Mouse (Mus musculus): ENCODE results near the gene Kcnq2. TPM values are rescaled to one million over a fixed set of nuclear protein-coding genes. Genes with fewer than 3 reads are reported as not detected.

Kcnq2 gene
- polyA plus RNA-seq, 1 experiment from 2014 or later = 0.16 TPM

DNA sequence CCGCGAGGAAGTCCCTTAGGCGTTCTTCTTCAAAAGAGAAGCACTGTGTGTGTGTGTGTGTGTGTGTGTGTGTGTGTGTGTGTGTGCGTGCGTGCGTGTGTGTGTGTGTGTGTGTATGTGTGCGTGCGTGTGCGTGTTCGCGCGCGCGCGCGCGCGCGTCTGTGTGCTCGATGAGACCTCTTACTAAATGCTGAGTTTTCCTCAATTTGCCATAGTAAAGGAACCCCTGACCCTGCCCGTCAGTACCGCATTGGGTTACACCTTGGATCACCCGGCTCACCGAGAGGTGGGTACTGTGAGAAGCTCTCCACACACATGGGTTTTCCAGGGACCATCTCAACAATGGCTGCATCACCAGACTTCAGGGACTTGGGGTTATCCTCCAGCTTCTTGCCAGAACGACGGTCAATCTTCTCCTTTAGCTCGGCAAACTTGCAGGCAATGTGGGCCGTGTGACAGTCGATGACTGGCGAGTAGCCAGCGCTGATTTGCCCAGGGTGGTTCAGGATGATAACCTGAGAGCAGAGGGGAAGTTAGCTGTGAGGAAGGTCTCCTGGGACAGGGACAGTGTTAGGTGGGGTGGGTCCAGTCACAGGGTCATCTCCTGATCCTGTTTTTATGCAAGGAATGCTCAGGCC is 13.3 kb upstream of the Kcnq2 start:
- WGBS = 12% methylated on average over 28 of the region's 31 CpGs
- no peak for ATAC-seq (ENCODE audit: low FRiP score, low TSS enrichment)
- Histone ChIP-seq H3K4me3 (ENCODE audit: low read length) (peak overlapping the region; percentile 46), H3K9me3 (ENCODE audit: low read length) (no peaks in the 10 kb centered on the region), H3K36me3 (ENCODE audit: insufficient read depth, low read length) (no peaks in the 10 kb centered on the region), H3K27ac (ENCODE audit: low read length) (no peak overlapping the region), H3K9ac (replicated peaks; ENCODE audit: low read length) (no peak overlapping the region), H3K27me3 (ENCODE audit: insufficient read depth, low read length) (peaks cover 26% of the 10 kb centered on the region), H3K4me1 (ENCODE audit: insufficient read depth, low read length) (peaks cover 8% of the 10 kb centered on the region; the same call in 1 of the 2 replicates), H3K4me2 (replicated peaks; ENCODE audit: low read depth, low read length) (peak overlapping the region; percentile 64)

DNA sequence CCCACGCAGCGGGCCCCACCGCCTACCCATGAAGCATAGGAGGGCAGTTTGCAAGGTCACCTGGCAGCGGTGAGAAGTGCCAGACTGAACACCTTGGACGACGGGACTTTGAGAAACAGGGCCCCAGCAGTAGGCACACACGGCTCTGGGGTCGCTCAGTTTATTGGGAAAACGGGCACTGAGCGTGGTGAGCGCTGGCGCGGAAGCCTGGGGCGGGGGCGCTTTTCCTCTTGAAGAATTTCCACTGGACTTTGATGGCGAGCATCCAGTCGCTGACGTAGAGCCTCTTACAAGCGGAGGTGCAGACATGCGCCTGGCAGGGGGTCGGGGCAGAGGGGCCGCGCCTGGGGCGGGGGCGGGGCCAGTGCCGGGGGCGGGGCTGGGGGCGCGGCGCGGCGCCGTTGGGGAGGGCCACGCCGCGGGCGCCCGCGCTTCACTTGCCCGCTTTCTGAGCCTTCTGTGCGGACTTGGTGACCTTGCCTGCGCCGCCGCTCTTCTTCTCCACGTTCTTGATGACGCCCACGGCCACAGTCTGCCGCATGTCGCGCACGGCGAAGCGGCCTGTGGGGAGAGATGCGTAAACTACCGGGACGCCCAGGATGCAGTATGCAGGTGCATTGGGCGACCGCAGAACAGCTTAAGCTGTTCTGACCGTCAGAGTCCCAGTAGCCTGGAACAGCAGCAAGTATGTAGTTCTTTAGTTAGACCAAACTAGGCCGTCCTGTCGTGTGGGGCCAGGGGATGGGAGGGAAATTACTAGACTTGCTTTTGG is 12.6 kb upstream of the Kcnq2 start:
- ATAC-seq (ENCODE audit: low FRiP score, low TSS enrichment) = peak; percentile 29; the same call in 1 of the 2 replicates
- Histone ChIP-seq H3K36me3 (ENCODE audit: insufficient read depth, low read length) (no peaks in the 10 kb centered on the region), H3K9ac (replicated peaks; ENCODE audit: low read length) (0 out of 2 replicates have a peak overlapping the region, but pooled peaks have one; percentile 36), H3K4me2 (replicated peaks; ENCODE audit: low read depth, low read length) (peak overlapping the region; percentile 64), H3K27me3 (ENCODE audit: insufficient read depth, low read length) (peaks cover 26% of the 10 kb centered on the region), H3K4me3 (ENCODE audit: low read length) (peak overlapping the region; percentile 46), H3K9me3 (ENCODE audit: low read length) (no peaks in the 10 kb centered on the region), H3K4me1 (ENCODE audit: insufficient read depth, low read length) (peaks cover 8% of the 10 kb centered on the region; the same call in 1 of the 2 replicates), H3K27ac (ENCODE audit: low read length) (no peak overlapping the region)
- WGBS = under 1% methylated on average over 61 of the region's 61 CpGs

DNA sequence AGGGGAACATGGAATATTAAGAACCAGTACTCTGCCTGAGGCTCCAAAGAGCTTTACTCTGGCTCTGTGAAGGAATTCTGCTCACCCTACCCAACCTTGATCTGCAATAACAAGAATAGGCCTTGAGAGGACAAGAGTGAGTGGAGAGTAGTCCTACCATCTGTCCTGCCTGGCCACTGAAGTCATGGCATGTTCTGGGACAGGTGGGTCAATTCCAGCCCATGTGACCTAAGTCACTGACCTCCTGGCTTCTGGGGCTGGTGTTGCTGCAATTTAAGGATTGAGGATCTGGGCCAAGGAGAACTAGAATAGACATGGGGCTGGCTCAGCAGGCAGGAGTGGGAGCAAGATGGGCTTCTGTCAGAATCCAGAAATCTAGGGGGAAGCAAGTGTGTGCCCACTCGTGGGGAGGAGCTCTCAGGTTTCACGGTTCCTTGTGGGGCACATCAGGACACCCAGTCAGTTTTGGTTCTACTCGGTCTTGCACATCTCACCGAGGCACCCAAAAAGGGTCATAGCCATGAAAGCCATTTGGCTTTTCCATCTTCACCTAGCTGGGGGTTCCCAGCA is 12.0 kb upstream of the Kcnq2 start:
- H3K27me3 ChIP-seq (ENCODE audit: insufficient read depth, low read length) = peaks cover 26% of the 10 kb centered on the region
- no peak for ATAC-seq (ENCODE audit: low FRiP score, low TSS enrichment)
- WGBS = 55% methylated on average over 4 of the region's 4 CpGs

DNA sequence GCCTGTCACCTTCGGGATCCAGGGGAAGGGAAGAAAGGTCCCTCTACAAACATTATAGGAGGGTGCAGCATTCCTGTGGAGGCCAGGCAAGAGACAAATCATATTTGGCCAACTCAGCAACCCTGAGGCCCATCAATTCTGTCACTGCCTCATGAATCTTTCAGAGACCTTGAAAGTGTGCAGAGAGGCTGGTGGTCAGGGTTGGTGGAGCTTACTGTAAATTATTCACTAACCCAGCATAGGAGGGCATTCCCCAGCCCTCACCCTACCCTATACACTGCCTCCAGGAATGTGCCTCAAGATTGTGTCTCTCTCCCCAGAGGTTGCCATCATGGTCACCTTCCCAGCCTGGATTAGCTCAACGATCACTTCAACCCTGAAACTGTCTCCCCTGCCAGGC is 9.6 kb upstream of the Kcnq2 start:
- peaks cover 8% of the 10 kb centered on the region; the same call in 1 of the 2 replicates for H3K4me1 ChIP-seq (ENCODE audit: insufficient read depth, low read length)
- peak; percentile 86 for ATAC-seq (ENCODE audit: low FRiP score, low TSS enrichment)
- H3K36me3 ChIP-seq (ENCODE audit: insufficient read depth, low read length) = no peaks in the 10 kb centered on the region
- no peak overlapping the region for H3K4me2 ChIP-seq (replicated peaks; ENCODE audit: low read depth, low read length)
- no peak overlapping the region for H3K4me3 ChIP-seq (ENCODE audit: low read length)
- peaks cover 20% of the 10 kb centered on the region for H3K27me3 ChIP-seq (ENCODE audit: insufficient read depth, low read length)
- no peak overlapping the region for H3K27ac ChIP-seq (ENCODE audit: low read length)
- 68% methylated on average over 2 of the region's 2 CpGs for WGBS
- H3K9ac ChIP-seq (replicated peaks; ENCODE audit: low read length) = no peak overlapping the region
- no peaks in the 10 kb centered on the region for H3K9me3 ChIP-seq (ENCODE audit: low read length)

More for the DNA sequence above, 12.0 kb upstream of the Kcnq2 start:
- Histone ChIP-seq H3K4me1 (ENCODE audit: insufficient read depth, low read length) (peaks cover 8% of the 10 kb centered on the region; the same call in 1 of the 2 replicates), H3K4me2 (replicated peaks; ENCODE audit: low read depth, low read length) (peak overlapping the region; percentile 64), H3K9ac (replicated peaks; ENCODE audit: low read length) (no peak overlapping the region), H3K4me3 (ENCODE audit: low read length) (no peak overlapping the region), H3K27ac (ENCODE audit: low read length) (no peak overlapping the region), H3K9me3 (ENCODE audit: low read length) (no peaks in the 10 kb centered on the region), H3K36me3 (ENCODE audit: insufficient read depth, low read length) (no peaks in the 10 kb centered on the region)

GRCm38 (mm10) chr2:181143509-181144276 is 8.6 kb upstream of the Kcnq2 start:
- Histone ChIP-seq H3K27ac (ENCODE audit: low read length) (no peak overlapping the region), H3K27me3 (ENCODE audit: insufficient read depth, low read length) (peaks cover 10% of the 10 kb centered on the region), H3K9me3 (ENCODE audit: low read length) (no peaks in the 10 kb centered on the region), H3K36me3 (ENCODE audit: insufficient read depth, low read length) (no peaks in the 10 kb centered on the region), H3K4me1 (ENCODE audit: insufficient read depth, low read length) (peaks cover 8% of the 10 kb centered on the region; the same call in 1 of the 2 replicates), H3K9ac (replicated peaks; ENCODE audit: low read length) (no peak overlapping the region), H3K4me2 (replicated peaks; ENCODE audit: low read depth, low read length) (no peak overlapping the region), H3K4me3 (ENCODE audit: low read length) (no peak overlapping the region)
- WGBS = 66% methylated on average over 2 of the region's 2 CpGs
- no peak for ATAC-seq (ENCODE audit: low FRiP score, low TSS enrichment)

DNA sequence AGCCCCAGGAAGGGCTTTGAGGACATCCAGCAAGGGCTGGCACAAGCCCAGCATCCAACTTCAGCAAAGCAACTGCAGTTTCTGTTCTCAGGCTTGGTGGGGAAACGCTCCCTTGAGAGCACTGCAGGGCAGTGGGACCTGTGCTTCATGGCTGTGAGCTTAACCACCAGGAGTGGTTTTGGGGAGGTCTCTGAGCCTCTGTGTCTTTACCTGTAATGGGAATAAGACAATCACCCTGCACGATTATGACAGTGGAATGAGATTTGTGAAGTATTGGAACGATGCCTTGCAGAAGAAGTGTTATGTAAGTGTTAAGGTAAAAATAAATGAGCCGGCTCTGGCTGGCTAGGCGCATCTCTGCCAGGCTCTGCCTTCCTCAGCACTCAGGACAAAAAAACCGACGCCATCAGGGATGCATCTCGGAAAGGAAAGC is 7.6 kb upstream of the Kcnq2 start:
- Histone ChIP-seq H3K9ac (replicated peaks; ENCODE audit: low read length) (no peak overlapping the region), H3K4me3 (ENCODE audit: low read length) (no peak overlapping the region), H3K27me3 (ENCODE audit: insufficient read depth, low read length) (peaks cover 5% of the 10 kb centered on the region), H3K4me2 (replicated peaks; ENCODE audit: low read depth, low read length) (no peak overlapping the region), H3K36me3 (ENCODE audit: insufficient read depth, low read length) (no peaks in the 10 kb centered on the region), H3K27ac (ENCODE audit: low read length) (no peak overlapping the region), H3K4me1 (ENCODE audit: insufficient read depth, low read length) (0 out of 2 replicates have a peak, but pooled peaks cover 4% of the 10 kb centered on the region), H3K9me3 (ENCODE audit: low read length) (no peaks in the 10 kb centered on the region)
- 60% methylated on average over 8 of the region's 8 CpGs for WGBS
- ATAC-seq (ENCODE audit: low FRiP score, low TSS enrichment) = no peak

- H3K4me3 ChIP-seq (ENCODE audit: low read length) = no peak overlapping the region
- no peak overlapping the region for H3K27ac ChIP-seq (ENCODE audit: low read length)
- peaks cover 5% of the 10 kb centered on the region for H3K4me1 ChIP-seq (ENCODE audit: insufficient read depth, low read length)
- no peak for ATAC-seq (ENCODE audit: low FRiP score, low TSS enrichment)
- WGBS = 87% methylated on average over 5 of the region's 5 CpGs
- no peaks in the 10 kb centered on the region for H3K9me3 ChIP-seq (ENCODE audit: low read length)
- H3K9ac ChIP-seq (replicated peaks; ENCODE audit: low read length) = no peak overlapping the region
- H3K27me3 ChIP-seq (ENCODE audit: insufficient read depth, low read length) = peaks cover 22% of the 10 kb centered on the region
- H3K36me3 ChIP-seq (ENCODE audit: insufficient read depth, low read length) = no peaks in the 10 kb centered on the region
- no peak overlapping the region for H3K4me2 ChIP-seq (replicated peaks; ENCODE audit: low read depth, low read length)
Observed at GRCm38 (mm10) chr2:181139641-181140193, 4.6 kb upstream of the Kcnq2 start.

DNA sequence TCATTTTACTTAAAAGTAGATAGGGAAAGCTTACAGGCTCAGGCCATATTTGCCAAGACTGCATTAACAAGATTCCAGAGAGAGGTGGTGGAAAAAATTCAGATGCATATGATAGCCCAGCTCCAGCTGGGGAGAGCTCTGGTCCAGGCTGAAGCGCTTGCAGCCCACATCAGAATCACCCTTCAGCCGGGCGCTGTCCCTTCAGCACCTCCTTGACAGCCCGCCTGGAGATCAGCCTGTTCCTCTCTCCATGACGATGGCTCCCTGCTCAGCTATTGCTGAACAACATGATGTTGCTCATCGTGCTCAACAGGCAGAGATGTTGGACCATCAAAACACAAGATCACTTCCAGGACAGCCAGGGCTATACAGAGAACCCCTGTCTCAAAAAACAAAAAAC is 1.8 kb upstream of the Kcnq2 start:
- H3K4me1 ChIP-seq (ENCODE audit: insufficient read depth, low read length) = peaks cover 13% of the 10 kb centered on the region
- no peak overlapping the region for H3K9ac ChIP-seq (replicated peaks; ENCODE audit: low read length)
- H3K27ac ChIP-seq (ENCODE audit: low read length) = no peak overlapping the region
- no peaks in the 10 kb centered on the region for H3K9me3 ChIP-seq (ENCODE audit: low read length)
- 1% methylated on average over 6 of the region's 6 CpGs for WGBS
- H3K4me3 ChIP-seq (ENCODE audit: low read length) = no peak overlapping the region
- H3K36me3 ChIP-seq (ENCODE audit: insufficient read depth, low read length) = no peaks in the 10 kb centered on the region
- ATAC-seq (ENCODE audit: low FRiP score, low TSS enrichment) = no peak
- peaks cover 42% of the 10 kb centered on the region for H3K27me3 ChIP-seq (ENCODE audit: insufficient read depth, low read length)
- no peak overlapping the region for H3K4me2 ChIP-seq (replicated peaks; ENCODE audit: low read depth, low read length)

DNA sequence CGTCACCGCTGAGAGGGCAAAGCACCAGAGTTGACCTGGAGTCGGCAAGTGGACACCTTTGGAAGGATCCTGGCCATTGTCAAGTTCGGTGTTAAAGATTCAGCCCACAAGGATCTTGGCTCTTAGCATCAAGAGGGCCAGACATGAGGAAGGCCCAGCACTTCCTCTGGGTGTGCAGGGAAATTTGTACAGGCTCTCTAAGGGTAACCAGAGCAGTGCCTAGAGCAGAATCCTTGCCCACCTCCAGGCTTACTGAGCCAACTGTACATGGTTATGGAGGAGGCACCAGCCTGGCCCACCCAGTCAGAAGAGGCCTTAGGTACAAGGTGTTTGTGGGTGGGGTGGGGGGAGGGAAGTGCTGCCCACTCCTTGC is 332 bp upstream of the Kcnq2 start:
- no peak overlapping the region for H3K27ac ChIP-seq (ENCODE audit: low read length)
- no peaks in the 10 kb centered on the region for H3K9me3 ChIP-seq (ENCODE audit: low read length)
- no peaks in the 10 kb centered on the region for H3K36me3 ChIP-seq (ENCODE audit: insufficient read depth, low read length)
- H3K27me3 ChIP-seq (ENCODE audit: insufficient read depth, low read length) = peaks cover 42% of the 10 kb centered on the region
- no peak for ATAC-seq (ENCODE audit: low FRiP score, low TSS enrichment)
- no peak overlapping the region for H3K9ac ChIP-seq (replicated peaks; ENCODE audit: low read length)
- 0 out of 2 replicates have a peak overlapping the region, but pooled peaks have one; percentile 48 for H3K4me3 ChIP-seq (ENCODE audit: low read length)
- H3K4me2 ChIP-seq (replicated peaks; ENCODE audit: low read depth, low read length) = peak overlapping the region; percentile 76; the same call in 1 of the 2 replicates
- H3K4me1 ChIP-seq (ENCODE audit: insufficient read depth, low read length) = peaks cover 13% of the 10 kb centered on the region
- WGBS = 9% methylated on average over 4 of the region's 4 CpGs
